Mouse (Mus musculus) E14TG2a.4 (cell line): ENCODE results near the gene Nmnat2.

Experiments used
- H3K27me3 ChIP-seq: 2 replicates; pipeline ENCODE4 v1.6.1; 2014; ENCODE audit warnings: low read length, control low read depth; ENCODE audit not compliant: insufficient read depth
- H3K36me3 ChIP-seq: 2 replicates; pipeline ENCODE4 v1.6.1; 2014; ENCODE audit warnings: low read length, control low read depth; ENCODE audit not compliant: insufficient read depth
- H3K4me1 ChIP-seq: replicated peaks from 2 replicates; pipeline ENCODE4 v1.6.1; 2014; ENCODE audit warnings: low read depth, low read length, control low read depth
- H3K4me3 ChIP-seq: replicated peaks from 2 replicates; pipeline ENCODE4 v1.5.1; 2014; ENCODE audit warnings: mild to moderate bottlenecking, low read length
- H3K9me3 ChIP-seq: 2 replicates; pipeline ENCODE4 v1.6.1; 2014; ENCODE audit warnings: low read length, control low read depth
- CTCF ChIP-seq: conservative IDR thresholded peaks from 2 replicates; pipeline ENCODE4 v1.5.1; 2014; ENCODE audit warnings: low read length
- NANOG ChIP-seq: IDR thresholded peaks from 2 replicates; pipeline ENCODE4 v1.6.1; 2014; ENCODE audit warnings: borderline replicate concordance, low read length, mixed read lengths
- POU5F1 ChIP-seq: IDR thresholded peaks from 2 replicates; pipeline ENCODE4 v1.6.1; 2014; ENCODE audit warnings: low read length, borderline replicate concordance

Nmnat2 gene

DNA sequence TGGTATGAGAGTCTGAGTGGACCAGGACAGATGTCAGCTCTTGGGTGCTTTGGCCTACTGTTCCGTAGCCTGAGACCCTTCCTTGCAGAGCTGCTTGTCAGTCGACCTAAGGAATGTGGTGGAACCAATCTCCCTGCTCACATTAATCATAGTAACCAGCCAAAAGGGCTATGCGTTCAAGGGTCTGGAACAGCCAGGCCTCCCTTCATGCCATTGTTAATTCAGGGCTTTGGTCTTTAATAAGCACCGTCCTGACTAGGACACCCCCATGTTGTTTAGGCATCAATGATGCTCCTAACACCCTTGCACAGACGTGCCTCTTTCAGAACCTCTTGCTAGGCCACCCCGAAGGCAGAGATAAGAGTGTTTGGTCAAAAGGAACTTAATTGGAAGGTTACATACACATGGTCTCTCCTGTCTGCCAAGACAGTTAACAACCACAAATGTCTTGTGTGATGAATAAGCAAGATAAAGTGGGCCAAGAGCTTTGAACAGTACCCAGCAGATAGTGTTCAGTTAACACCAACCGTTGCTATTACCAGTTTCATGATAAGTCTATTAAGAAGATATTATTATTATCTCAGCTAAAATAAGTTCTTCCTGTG, 66.3 kb downstream of the Nmnat2 start:
- H3K27me3 ChIP-seq: no peaks in the 10 kb centered on the region
- H3K36me3 ChIP-seq: no peaks in the 10 kb centered on the region
- H3K4me3 ChIP-seq: no peak overlapping the region
- no peak for TF ChIP-seq NANOG
- no peak for TF ChIP-seq CTCF
- no peak for TF ChIP-seq POU5F1
- no peaks in the 10 kb centered on the region; the same call in 1 of the 2 replicates for H3K9me3 ChIP-seq
- H3K4me1 ChIP-seq: peaks cover 42% of the 10 kb centered on the region

DNA sequence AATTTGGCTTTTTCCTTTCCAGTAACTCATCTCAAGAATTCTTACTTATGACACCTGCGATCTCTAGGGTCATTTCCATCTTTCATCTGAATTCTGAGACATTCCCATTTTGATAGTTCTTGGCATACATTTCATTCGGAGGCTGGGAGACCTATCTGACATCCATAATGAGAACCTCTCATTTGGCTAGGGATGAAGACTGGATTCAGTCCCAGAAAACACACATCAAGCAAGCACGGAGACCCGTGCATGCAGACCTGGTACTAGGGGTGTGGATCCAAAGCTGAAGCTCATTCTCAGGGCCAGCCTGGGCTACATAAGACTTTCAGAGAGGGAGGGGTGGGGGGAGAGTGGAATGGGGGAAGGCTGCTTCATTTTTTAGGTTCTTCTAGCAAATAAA, 68.2 kb downstream of the Nmnat2 start:
- no peak for TF ChIP-seq NANOG
- no peak for TF ChIP-seq POU5F1
- no peak for TF ChIP-seq CTCF
- Histone ChIP-seq H3K4me3 (no peak overlapping the region), H3K9me3 (no peaks in the 10 kb centered on the region), H3K36me3 (no peaks in the 10 kb centered on the region), H3K4me1 (peaks cover 48% of the 10 kb centered on the region), H3K27me3 (no peaks in the 10 kb centered on the region)

DNA sequence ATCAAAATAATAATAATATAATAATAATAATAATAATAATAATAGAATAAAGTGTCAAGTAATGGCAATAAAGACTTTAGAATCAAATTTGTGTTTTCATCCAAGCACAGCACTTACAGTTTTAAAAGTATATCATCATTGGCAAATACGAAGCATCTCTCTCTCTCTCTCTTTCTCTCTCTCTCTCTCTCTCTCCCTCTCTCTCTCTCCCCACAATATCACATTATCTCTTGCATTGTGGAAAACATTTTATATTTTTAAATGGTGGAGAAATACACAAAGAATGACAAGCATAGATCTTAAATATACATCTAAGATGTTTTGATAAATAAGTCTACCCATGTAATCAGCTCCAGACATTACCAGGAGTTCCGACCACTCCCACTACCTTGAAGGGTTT, 69.1 kb downstream of the Nmnat2 start:
- TF ChIP-seq NANOG: no peak
- TF ChIP-seq CTCF: no peak
- TF ChIP-seq POU5F1: no peak
- no peaks in the 10 kb centered on the region for H3K27me3 ChIP-seq
- H3K4me1 ChIP-seq: peaks cover 45% of the 10 kb centered on the region
- H3K9me3 ChIP-seq: no peaks in the 10 kb centered on the region
- no peaks in the 10 kb centered on the region for H3K36me3 ChIP-seq
- H3K4me3 ChIP-seq: no peak overlapping the region

DNA sequence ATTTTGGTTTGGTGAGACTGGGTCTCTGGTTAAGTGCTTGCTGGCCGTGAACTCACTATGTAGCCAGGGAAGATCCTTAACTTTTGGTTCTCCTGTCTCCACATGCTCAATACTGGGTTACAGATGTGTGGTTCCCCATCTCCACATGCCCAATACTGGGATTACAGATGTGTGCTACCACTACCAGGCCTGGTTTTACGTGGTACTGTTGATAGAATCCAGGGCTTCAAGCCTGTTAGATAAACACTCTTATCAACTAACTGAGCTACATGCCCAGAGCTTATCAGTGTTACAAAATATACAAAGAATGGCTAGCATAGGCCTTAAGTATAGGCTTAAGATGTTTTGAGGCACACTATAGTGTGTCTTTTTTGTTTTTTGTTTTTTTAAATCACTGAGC, 69.7 kb downstream of the Nmnat2 start:
- TF ChIP-seq POU5F1: no peak
- no peak for TF ChIP-seq NANOG
- TF ChIP-seq CTCF: no peak
- no peak overlapping the region for H3K4me3 ChIP-seq
- no peaks in the 10 kb centered on the region for H3K36me3 ChIP-seq
- no peaks in the 10 kb centered on the region for H3K27me3 ChIP-seq
- H3K4me1 ChIP-seq: peaks cover 45% of the 10 kb centered on the region
- no peaks in the 10 kb centered on the region for H3K9me3 ChIP-seq

DNA sequence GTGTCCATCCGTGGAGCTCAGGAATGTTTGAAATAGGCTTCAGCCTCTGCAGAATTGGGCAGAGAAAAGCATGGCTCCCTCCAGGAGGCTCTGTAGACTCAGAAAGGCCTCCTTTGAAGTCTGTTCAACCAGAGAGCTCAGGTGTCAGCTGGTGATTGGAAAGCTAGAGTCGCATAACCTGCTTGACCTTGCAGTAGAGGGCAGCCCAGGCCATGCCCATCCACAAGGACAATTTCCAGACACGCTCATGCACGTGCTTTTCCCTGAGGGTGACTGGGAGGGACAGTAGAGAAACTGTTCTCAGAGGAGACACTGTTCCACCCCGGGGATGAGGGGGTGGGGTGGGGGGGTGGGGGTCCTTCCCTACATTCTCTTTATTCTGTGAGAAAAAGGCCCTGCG, 76.6 kb downstream of the Nmnat2 start:
- Histone ChIP-seq H3K4me1 (peaks cover 73% of the 10 kb centered on the region), H3K27me3 (no peaks in the 10 kb centered on the region), H3K4me3 (peak overlapping the region; percentile 46), H3K9me3 (no peaks in the 10 kb centered on the region), H3K36me3 (no peaks in the 10 kb centered on the region)
- TF ChIP-seq POU5F1 (no peak), CTCF (no peak), NANOG (no peak)

DNA sequence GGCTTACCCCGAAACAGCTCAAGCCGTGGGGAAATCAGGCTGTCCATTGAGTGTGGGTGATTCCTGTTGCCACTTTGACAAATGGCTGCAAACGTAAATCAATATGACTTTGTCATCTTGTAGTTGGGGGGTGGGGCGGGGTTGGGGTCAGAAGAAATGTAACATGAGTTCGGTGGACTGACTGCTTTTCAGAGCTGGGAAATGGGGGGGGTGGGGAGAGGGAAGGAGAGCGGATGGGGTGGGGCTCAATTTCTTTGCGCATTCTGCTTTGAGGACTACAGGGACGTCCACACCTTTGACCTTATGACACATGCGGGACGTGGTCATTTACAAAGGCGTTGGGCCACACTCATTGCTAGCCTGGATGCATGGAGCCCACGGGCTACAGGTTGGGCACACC, 77.2 kb downstream of the Nmnat2 start:
- peak overlapping the region; percentile 57 for H3K4me3 ChIP-seq
- peaks cover 78% of the 10 kb centered on the region for H3K4me1 ChIP-seq
- no peak for TF ChIP-seq POU5F1
- no peak for TF ChIP-seq CTCF
- no peak for TF ChIP-seq NANOG
- no peaks in the 10 kb centered on the region for H3K36me3 ChIP-seq
- no peaks in the 10 kb centered on the region for H3K9me3 ChIP-seq
- no peaks in the 10 kb centered on the region for H3K27me3 ChIP-seq

DNA sequence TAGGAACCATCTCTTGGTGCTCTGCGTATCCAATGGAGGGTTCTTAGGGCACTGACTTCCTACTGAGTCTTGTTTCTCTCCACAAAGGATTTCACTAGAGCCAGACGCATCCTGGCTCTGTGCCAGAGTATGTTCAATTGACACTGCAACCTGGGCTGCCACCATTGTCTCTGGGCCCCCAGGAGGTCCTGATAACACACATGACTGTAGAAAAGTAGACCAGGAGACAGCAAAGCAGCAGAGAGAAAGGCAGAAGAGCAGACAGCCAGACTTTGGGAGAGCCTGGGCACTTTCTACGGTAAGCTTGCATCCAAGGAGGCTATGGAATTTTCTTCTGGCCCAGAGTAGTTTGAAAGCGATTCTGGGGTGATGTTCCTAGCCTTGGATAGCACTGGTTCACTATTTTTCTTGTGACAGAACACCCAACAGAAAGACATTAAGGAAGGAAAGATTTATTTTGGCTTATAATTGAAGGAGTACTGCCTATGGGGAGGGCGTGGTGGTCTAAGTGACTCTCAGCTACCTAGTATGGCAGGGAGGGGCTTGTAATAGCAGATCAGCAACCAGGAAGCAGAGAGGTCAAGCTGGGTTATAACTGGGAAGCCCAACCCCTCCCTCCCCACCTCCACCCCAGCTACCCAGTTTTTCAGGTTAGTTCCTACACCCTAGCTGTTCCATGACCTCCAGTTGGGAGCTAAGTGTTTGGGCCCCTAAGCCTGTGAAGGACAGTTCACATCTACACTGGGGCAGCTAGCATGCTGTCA, 78.5 kb downstream of the Nmnat2 start:
- H3K36me3 ChIP-seq: no peaks in the 10 kb centered on the region

DNA sequence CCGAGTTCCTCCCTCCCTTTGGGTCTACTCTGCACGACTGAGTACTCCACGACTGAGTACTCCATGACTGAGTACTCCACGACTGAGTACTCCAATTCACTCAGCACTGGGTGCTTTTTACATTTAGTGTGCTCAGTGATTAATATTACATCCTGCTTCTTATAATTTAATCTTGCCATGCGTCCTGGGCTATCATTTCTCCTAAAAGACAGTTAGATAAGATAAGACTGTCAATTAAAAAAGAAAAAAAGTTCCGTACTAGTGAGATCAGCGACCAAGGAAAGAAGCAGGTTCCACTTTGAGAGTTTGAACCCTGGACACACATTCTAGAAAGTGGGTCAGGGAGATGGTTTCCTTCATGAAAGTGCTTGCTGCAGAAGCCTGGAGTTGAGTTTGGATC, 79.3 kb downstream of the Nmnat2 start:
- H3K27me3 ChIP-seq: no peaks in the 10 kb centered on the region
- peaks cover 5% of the 10 kb centered on the region for H3K9me3 ChIP-seq
- TF ChIP-seq POU5F1 (no peak), CTCF (no peak), NANOG (no peak)
- no peak overlapping the region for H3K4me3 ChIP-seq
- H3K4me1 ChIP-seq: peaks cover 84% of the 10 kb centered on the region
- no peaks in the 10 kb centered on the region for H3K36me3 ChIP-seq

More for the DNA sequence above, 78.5 kb downstream of the Nmnat2 start:
- TF ChIP-seq NANOG: no peak
- TF ChIP-seq POU5F1: no peak
- TF ChIP-seq CTCF: no peak
- Histone ChIP-seq H3K4me3 (peak overlapping the region; percentile 57), H3K9me3 (no peaks in the 10 kb centered on the region), H3K4me1 (peaks cover 79% of the 10 kb centered on the region), H3K27me3 (no peaks in the 10 kb centered on the region)

DNA sequence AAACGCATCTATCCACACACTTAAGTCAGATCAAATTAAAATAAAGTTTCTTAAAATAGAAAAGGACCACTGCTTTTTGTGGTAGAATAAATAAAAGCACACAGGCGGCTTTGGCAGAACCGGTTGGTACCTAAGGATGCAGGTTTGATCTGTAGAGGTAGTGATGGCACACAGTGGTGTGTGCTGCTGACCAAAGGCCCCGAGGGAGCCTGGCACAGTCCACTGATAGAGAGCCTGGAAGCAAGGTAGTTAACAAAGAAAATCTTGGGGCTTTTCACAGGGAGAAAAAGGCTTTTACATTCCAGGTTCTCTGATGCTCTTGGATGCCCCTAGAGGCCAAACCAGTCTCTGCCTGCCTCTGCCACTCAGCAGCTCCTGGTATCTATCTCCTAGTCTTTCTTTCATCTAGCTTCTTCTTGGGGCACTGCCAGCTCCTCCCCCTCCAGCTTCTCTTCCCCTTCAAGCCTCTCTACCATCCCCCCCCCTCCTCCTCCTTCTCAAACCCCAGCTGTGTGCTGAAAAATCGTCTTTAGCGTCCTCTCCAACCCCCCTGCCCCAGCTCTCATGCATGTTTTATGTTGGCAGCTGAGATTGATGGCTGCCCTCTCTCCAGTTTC, 80.6 kb downstream of the Nmnat2 start:
- TF ChIP-seq POU5F1 (no peak), CTCF (peak; percentile 71)
- peaks cover 93% of the 10 kb centered on the region for H3K4me1 ChIP-seq
- no peak overlapping the region for H3K4me3 ChIP-seq
- no peaks in the 10 kb centered on the region for H3K27me3 ChIP-seq
- no peaks in the 10 kb centered on the region for H3K36me3 ChIP-seq
- peaks cover 12% of the 10 kb centered on the region for H3K9me3 ChIP-seq
